Mouse (Mus musculus) CH12.LX (cell line): ENCODE measurements at regions not wholly inside any gene's neighbourhood (a gene's known extent, or its start where the extent isn't known, plus 50 kb on each side); places are given as distances from the start of the nearest gene placed in this dataset.

ENCODE experiments used
- DNase-seq: peaks from one replicate; pipeline ENCODE4 v3.0.0-alpha.2; 2013; ENCODE audit errors: extremely low read depth
- H3K27ac ChIP-seq: 2 replicates; pipeline ENCODE4 v1.5.1; 2012; ENCODE audit warnings: low read depth, mild to moderate bottlenecking, control low read depth, moderate library complexity; ENCODE audit not compliant: insufficient read depth
- H3K27me3 ChIP-seq: replicated peaks from 2 replicates; pipeline ENCODE3; 2012; ENCODE audit warnings: inconsistent platforms
- H3K36me3 ChIP-seq, 2 experiments: replicated peaks in 1 of 2; 2 replicates each; pipeline versions ENCODE3 to v1.6.1; 2012; ENCODE audit warnings: inconsistent platforms in 1 of 2, low read length in 1 of 2, mild to moderate bottlenecking in 1 of 2, mixed read lengths in 1 of 2, moderate library complexity in 1 of 2; ENCODE audit not compliant: control insufficient read depth in 1 of 2, insufficient read depth in 1 of 2
- H3K4me1 ChIP-seq, 2 experiments: 2 replicates each; pipeline ENCODE4 v1.6.1; 2012; ENCODE audit warnings: inconsistent platforms in 1 of 2, moderate library complexity in 1 of 2; ENCODE audit not compliant: insufficient read depth in 2 of 2, control insufficient read depth in 1 of 2
- H3K4me2 ChIP-seq: 2 replicates; pipeline ENCODE4 v1.6.1; 2012; ENCODE audit warnings: low read depth, mild to moderate bottlenecking, control low read depth; ENCODE audit not compliant: poor library complexity, insufficient read depth, severe bottlenecking
- H3K4me3 ChIP-seq, 3 experiments: fragments of 150-350 bp in 1 of 3; sonication (generic) in 1 of 3; replicated peaks in 1 of 3; 2 replicates each; pipeline versions ENCODE3 to v1.5.1; 2011 to 2012; ENCODE audit warnings: low read depth in 2 of 3, low read length in 2 of 3, mild to moderate bottlenecking in 2 of 3, moderate library complexity in 2 of 3, control low read depth in 1 of 3, improper control_type of control experiment in 1 of 3, inconsistent platforms in 1 of 3, mixed read lengths in 1 of 3; ENCODE audit not compliant: poor library complexity in 1 of 3
- H3K79me2 ChIP-seq: replicated peaks from 2 replicates; pipeline ENCODE4 v1.6.1; 2012; ENCODE audit warnings: mild to moderate bottlenecking, moderate library complexity; ENCODE audit not compliant: control insufficient read depth, poor library complexity, insufficient read depth, severe bottlenecking; ENCODE audit errors: extremely low read depth
- H3K9ac ChIP-seq: 2 replicates; pipeline ENCODE4 v1.6.1; 2012; ENCODE audit warnings: low read depth, mild to moderate bottlenecking, control low read depth, moderate library complexity; ENCODE audit not compliant: insufficient read depth
- H3K9me3 ChIP-seq: replicated peaks from 2 replicates; pipeline ENCODE3; 2012; ENCODE audit warnings: low read length, inconsistent platforms, mixed read lengths
- BHLHE40 ChIP-seq: IDR thresholded peaks from 2 replicates; pipeline ENCODE4 v1.6.1; 2011; ENCODE audit warnings: mild to moderate bottlenecking, low read depth, low read length, improper control_type of control experiment
- CHD1 ChIP-seq: IDR thresholded peaks from 2 replicates; pipeline ENCODE4 v1.6.1; 2012; ENCODE audit warnings: low read depth, low read length, improper control_type of control experiment, inconsistent platforms
- CHD2 ChIP-seq: IDR thresholded peaks from 2 replicates; pipeline ENCODE4 v1.6.1; 2011; ENCODE audit warnings: low read length, improper control_type of control experiment
- CTCF ChIP-seq, 2 experiments: IDR thresholded peaks in 1 of 2; conservative IDR thresholded peaks in 1 of 2; 2 replicates each; pipeline ENCODE4 v1.5.1; 2011 to 2012; ENCODE audit warnings: low read depth in 2 of 2, low read length in 2 of 2, improper control_type of control experiment in 1 of 2, inconsistent platforms in 1 of 2, mild to moderate bottlenecking in 1 of 2, moderate library complexity in 1 of 2
- E2F4 ChIP-seq: IDR thresholded peaks from 2 replicates; pipeline ENCODE4 v1.6.1; 2011; ENCODE audit warnings: low read depth, low read length, improper control_type of control experiment; ENCODE audit not compliant: insufficient replicate concordance
- ELF1 ChIP-seq: IDR thresholded peaks from 2 replicates; pipeline ENCODE4 v1.6.1; 2014; ENCODE audit warnings: low read depth, mild to moderate bottlenecking, inconsistent platforms, low read length, improper control_type of control experiment
- MAX ChIP-seq: IDR thresholded peaks from 2 replicates; pipeline ENCODE4 v1.6.1; 2011; ENCODE audit warnings: low read length, improper control_type of control experiment
- MEF2A ChIP-seq: IDR thresholded peaks from 2 replicates; pipeline ENCODE4 v1.6.1; 2014; ENCODE audit warnings: low read depth, mild to moderate bottlenecking, inconsistent platforms, low read length, improper control_type of control experiment, borderline replicate concordance
- NELFE ChIP-seq: IDR thresholded peaks from 2 replicates; pipeline ENCODE4 v1.6.1; 2011; ENCODE audit warnings: low read depth, low read length, improper control_type of control experiment
- NRF1 ChIP-seq: IDR thresholded peaks from 2 replicates; pipeline ENCODE4 v1.6.1; 2014; ENCODE audit warnings: low read depth, mild to moderate bottlenecking, inconsistent platforms, low read length, improper control_type of control experiment, moderate library complexity
- POLR2A ChIP-seq: IDR thresholded peaks from 2 replicates; pipeline ENCODE4 v1.6.1; 2011; ENCODE audit warnings: low read depth, mild to moderate bottlenecking, improper control_type of control experiment, low read length
- POLR2AphosphoS2 ChIP-seq: IDR thresholded peaks from 2 replicates; pipeline ENCODE4 v1.6.1; 2011; ENCODE audit warnings: low read depth, low read length, improper control_type of control experiment
- RCOR1 ChIP-seq: conservative IDR thresholded peaks from 2 replicates; pipeline ENCODE4 v1.6.1; 2012; ENCODE audit warnings: low read depth, mild to moderate bottlenecking, inconsistent platforms, low read length, improper control_type of control experiment
- SIN3A ChIP-seq: IDR thresholded peaks from 2 replicates; pipeline ENCODE4 v1.6.1; 2012; ENCODE audit warnings: low read length, improper control_type of control experiment, inconsistent platforms
- SMC3 ChIP-seq: IDR thresholded peaks from 2 replicates; pipeline ENCODE4 v1.6.1; 2011; ENCODE audit warnings: low read depth, low read length, improper control_type of control experiment
- dilution Hi-C: fragments of 300-500 bp; cut with MboI; formaldehyde crosslinking; loops from 2 replicates; pipeline ENCODE4 v1.14.3; 2020; ENCODE audit warnings: low sequenced_read_pairs; ENCODE audit not compliant: extremely low pct_unique_long_range_greater_than_20kb, extremely low pct_ligation_motif_present
- in situ Hi-C: fragments of 300-500 bp; cut with MboI; formaldehyde crosslinking; loops from 3 replicates; pipeline ENCODE4 v1.14.3; 2019; ENCODE audit warnings: low sequenced_read_pairs, low pct_ligation_motif_present, low pct_unique_long_range_greater_than_20kb, mixed read lengths

- in situ Hi-C loops = no loop called here
Observed at GRCm38 (mm10) chr3:38397615-38397956, 87.1 kb downstream of the Ankrd50 start.

GRCm38 (mm10) chr3:38396760-38397614, 87.7 kb downstream of the Ankrd50 start:
- TF ChIP-seq CHD1 = no peak
- no peak for TF ChIP-seq ELF1
- TF ChIP-seq NELFE = no peak
- TF ChIP-seq MAX = no peak
- TF ChIP-seq RCOR1 = no peak
- TF ChIP-seq BHLHE40 = no peak
- TF ChIP-seq CTCF (conservative IDR thresholded peaks at IDR 0.05 in 1 of 2, IDR thresholded peaks at IDR 0.05 in 1 of 2; ENCODE audit: low read depth in 2 of 2, low read length in 2 of 2) = no peak
- no peak for TF ChIP-seq POLR2AphosphoS2
- no peak for TF ChIP-seq E2F4
- no peak for TF ChIP-seq MEF2A
- in situ Hi-C loops (no loop called here), dilution Hi-C loops (no loop called here)
- no peaks in the 10 kb centered on the region for H3K36me3 ChIP-seq
- DNase-seq = no peak
- H3K4me2 ChIP-seq = no peak overlapping the region
- H3K4me3 ChIP-seq = no peak overlapping the region
- no peaks in the 10 kb centered on the region for H3K4me1 ChIP-seq
- no peaks in the 10 kb centered on the region for H3K79me2 ChIP-seq
- no peak overlapping the region for H3K9ac ChIP-seq
- no peaks in the 10 kb centered on the region for H3K9me3 ChIP-seq
- H3K27ac ChIP-seq = no peak overlapping the region
- no peaks in the 10 kb centered on the region for H3K27me3 ChIP-seq

More at GRCm38 (mm10) chr3:38397615-38397956, 87.1 kb downstream of the Ankrd50 start:
- Histone ChIP-seq H3K27ac (no peak overlapping the region), H3K27me3 (no peaks in the 10 kb centered on the region), H3K4me2 (no peak overlapping the region), H3K79me2 (no peaks in the 10 kb centered on the region), H3K4me3 (no peak overlapping the region), H3K9ac (no peak overlapping the region), H3K4me1 (no peaks in the 10 kb centered on the region), H3K36me3 (no peaks in the 10 kb centered on the region), H3K9me3 (no peaks in the 10 kb centered on the region)
- DNase-seq = no peak
- TF ChIP-seq POLR2A (no peak), NELFE (no peak), SIN3A (no peak), RCOR1 (no peak), SMC3 (no peak), CTCF (conservative IDR thresholded peaks at IDR 0.05 in 1 of 2, IDR thresholded peaks at IDR 0.05 in 1 of 2; ENCODE audit: low read depth in 2 of 2, low read length in 2 of 2) (no peak), MAX (no peak), CHD2 (no peak), MEF2A (no peak), NRF1 (no peak), BHLHE40 (no peak), E2F4 (no peak)
- dilution Hi-C loops = no loop called here
